Mouse (Mus musculus): ENCODE measurements around the gene Lmna. TPM values are rescaled to one million over a fixed set of nuclear protein-coding genes. Genes with fewer than 3 reads are reported as not detected.

The Lmna gene
- total and polyA plus RNA-seq, 2 experiments: 28.2 to 44.7 TPM

GRCm38 (mm10) chr3:88464425-88464824 lies 45.3 kb downstream of the Lmna start:
- TF ChIP-seq CTCF (IDR thresholded peaks at IDR 0.05; ENCODE audit: low read depth, low read length): no peak
- no peak for TF ChIP-seq POLR2A (IDR thresholded peaks at IDR 0.05; ENCODE audit: extremely low read depth, insufficient read depth, low read length)
- Histone ChIP-seq H3K27me3 (ENCODE audit: control insufficient read depth, insufficient read depth, low read length) (no peaks in the 10 kb centered on the region), H3K9ac (ENCODE audit: low read depth, low read length) (no peak overlapping the region), H3K27ac (replicated peaks; ENCODE audit: insufficient read depth, low read depth, low read length) (peak overlapping the region; percentile 43; the same call in 1 of the 2 replicates), H3K4me3 (ENCODE audit: insufficient read depth, low read depth, low read length) (no peak overlapping the region), H3K79me2 (ENCODE audit: control insufficient read depth, insufficient read depth, low read length) (no peaks in the 10 kb centered on the region), H3K4me1 (ENCODE audit: control insufficient read depth, insufficient read depth, low read length) (peaks cover 8% of the 10 kb centered on the region), H3K36me3 (ENCODE audit: control insufficient read depth, insufficient read depth, low read length) (no peaks in the 10 kb centered on the region)
- DNase-seq (ENCODE audit: extremely low read depth, low read depth, low spot score): no peak
- WGBS: 48% methylated on average over 3 of the region's 3 CpGs

DNA sequence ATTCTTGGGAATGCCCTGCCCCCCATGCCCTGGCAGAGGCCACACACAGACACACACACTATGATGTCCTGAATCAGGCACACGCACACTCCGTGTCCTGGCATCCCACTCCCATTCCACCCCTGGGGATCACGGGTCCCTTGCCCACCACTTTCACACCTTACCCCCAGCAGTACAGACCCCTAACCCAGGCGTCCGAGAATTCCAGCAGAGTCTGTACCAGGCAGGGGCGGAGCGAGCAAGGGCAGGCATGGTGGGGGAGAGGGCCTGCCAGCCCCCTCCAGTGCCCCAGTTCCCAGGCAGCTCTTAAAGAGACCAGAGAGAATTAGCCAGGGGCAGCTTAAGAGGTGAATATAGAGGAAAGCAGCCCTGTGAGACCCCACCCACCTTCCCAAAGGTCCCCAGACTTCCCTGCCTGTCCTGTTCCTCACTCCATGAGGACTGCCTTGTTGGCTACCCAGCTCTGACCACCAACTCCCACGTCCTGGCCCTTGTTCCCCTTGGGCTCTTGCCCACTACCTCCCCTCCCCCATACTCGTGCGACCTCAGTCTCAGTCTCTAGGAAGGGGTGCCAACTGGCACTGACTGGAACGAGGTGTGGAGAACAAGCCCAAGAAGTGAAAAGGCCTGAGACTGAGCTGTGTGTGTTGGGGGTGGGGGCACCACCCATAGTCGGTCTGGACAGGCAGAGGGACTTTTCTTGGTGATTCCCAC lies 48.6 kb downstream of the Lmna start, which contains the start of gene Sema4a:
Sema4a (minus strand) TSS at position 200 of the 714 bp plus-strand sequence.
- no peaks in the 10 kb centered on the region for H3K36me3 ChIP-seq (ENCODE audit: control insufficient read depth, insufficient read depth, low read length)
- DNase-seq (ENCODE audit: extremely low read depth, low read depth, low spot score): no peak
- H3K79me2 ChIP-seq (ENCODE audit: control insufficient read depth, insufficient read depth, low read length): no peaks in the 10 kb centered on the region
- H3K27ac ChIP-seq (replicated peaks; ENCODE audit: insufficient read depth, low read depth, low read length): no peak within 1 kb of the TSS
- H3K27me3 ChIP-seq (ENCODE audit: control insufficient read depth, insufficient read depth, low read length): no peaks in the 10 kb centered on the region
- H3K4me3 ChIP-seq (ENCODE audit: insufficient read depth, low read depth, low read length): no peak within 1 kb of the TSS
- peaks cover 15% of the 10 kb centered on the region for H3K4me1 ChIP-seq (ENCODE audit: control insufficient read depth, insufficient read depth, low read length)
- WGBS: 63% methylated on average over 12 of the region's 12 CpGs
- TF ChIP-seq POLR2A (IDR thresholded peaks at IDR 0.05; ENCODE audit: extremely low read depth, insufficient read depth, low read length) (no peak), CTCF (IDR thresholded peaks at IDR 0.05; ENCODE audit: low read depth, low read length) (no peak)
- no peak within 1 kb of the TSS for H3K9ac ChIP-seq (ENCODE audit: low read depth, low read length)

DNA sequence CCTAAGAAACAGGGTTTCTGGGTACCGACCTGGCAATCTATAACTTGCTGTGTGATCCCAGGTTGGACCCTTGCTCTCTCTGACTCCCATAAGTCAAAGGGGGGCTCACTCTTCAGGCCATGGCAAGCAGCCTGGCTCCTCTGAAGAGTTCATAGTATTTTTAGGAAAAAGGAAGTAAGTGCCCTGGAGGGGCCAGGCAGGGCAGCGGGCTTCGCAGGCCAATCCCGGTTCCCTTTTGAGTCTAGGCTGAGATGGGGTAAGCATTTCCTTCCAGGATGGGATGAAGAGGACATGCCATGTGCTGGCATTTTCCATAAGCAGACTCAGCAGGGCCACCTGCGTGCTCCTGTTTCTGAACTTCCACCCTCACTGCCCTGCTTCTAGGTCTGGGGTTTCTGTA lies 49.7 kb downstream of the Lmna start:
- Histone ChIP-seq H3K27me3 (ENCODE audit: control insufficient read depth, insufficient read depth, low read length) (no peaks in the 10 kb centered on the region), H3K4me3 (ENCODE audit: insufficient read depth, low read depth, low read length) (no peak overlapping the region), H3K36me3 (ENCODE audit: control insufficient read depth, insufficient read depth, low read length) (no peaks in the 10 kb centered on the region), H3K4me1 (ENCODE audit: control insufficient read depth, insufficient read depth, low read length) (peaks cover 15% of the 10 kb centered on the region), H3K9ac (ENCODE audit: low read depth, low read length) (no peak overlapping the region), H3K27ac (replicated peaks; ENCODE audit: insufficient read depth, low read depth, low read length) (no peak overlapping the region), H3K79me2 (ENCODE audit: control insufficient read depth, insufficient read depth, low read length) (peaks cover 5% of the 10 kb centered on the region; the same call in 1 of the 2 replicates)
- TF ChIP-seq POLR2A (IDR thresholded peaks at IDR 0.05; ENCODE audit: extremely low read depth, insufficient read depth, low read length) (no peak), CTCF (IDR thresholded peaks at IDR 0.05; ENCODE audit: low read depth, low read length) (no peak)
- no peak for DNase-seq (ENCODE audit: extremely low read depth, low read depth, low spot score)
- 79% methylated on average over 5 of the region's 5 CpGs for WGBS

DNA sequence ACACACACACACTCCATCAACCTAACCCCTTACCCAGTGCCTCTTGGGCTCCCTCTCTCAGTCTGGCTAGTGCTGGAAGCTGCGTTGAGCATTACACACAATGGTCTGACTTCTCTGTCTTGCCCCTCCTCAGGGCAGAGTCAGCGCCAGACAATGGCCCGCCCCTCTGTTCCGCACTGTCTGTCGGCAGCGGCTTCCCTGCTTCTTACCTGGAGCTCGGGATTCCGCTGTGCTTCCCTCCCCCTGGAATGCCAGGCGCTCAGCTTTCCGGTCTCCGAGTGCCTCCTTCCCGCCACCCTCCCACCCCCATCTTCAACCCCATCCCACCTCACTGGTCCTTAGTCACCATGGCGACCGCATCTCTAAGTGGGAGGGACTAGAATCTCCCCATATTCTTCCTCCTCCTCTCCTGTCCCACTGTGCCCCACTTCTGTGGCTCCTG lies 51.0 kb downstream of the Lmna start:
- no peak overlapping the region for H3K9ac ChIP-seq (ENCODE audit: low read depth, low read length)
- peaks cover 15% of the 10 kb centered on the region; the same call in 1 of the 2 replicates for H3K79me2 ChIP-seq (ENCODE audit: control insufficient read depth, insufficient read depth, low read length)
- no peak overlapping the region for H3K4me3 ChIP-seq (ENCODE audit: insufficient read depth, low read depth, low read length)
- WGBS: 37% methylated on average over 14 of the region's 14 CpGs
- no peak for TF ChIP-seq CTCF (IDR thresholded peaks at IDR 0.05; ENCODE audit: low read depth, low read length)
- TF ChIP-seq POLR2A (IDR thresholded peaks at IDR 0.05; ENCODE audit: extremely low read depth, insufficient read depth, low read length): no peak
- H3K27me3 ChIP-seq (ENCODE audit: control insufficient read depth, insufficient read depth, low read length): no peaks in the 10 kb centered on the region
- H3K27ac ChIP-seq (replicated peaks; ENCODE audit: insufficient read depth, low read depth, low read length): no peak overlapping the region
- H3K4me1 ChIP-seq (ENCODE audit: control insufficient read depth, insufficient read depth, low read length): peaks cover 14% of the 10 kb centered on the region
- no peak for DNase-seq (ENCODE audit: extremely low read depth, low read depth, low spot score)
- no peaks in the 10 kb centered on the region for H3K36me3 ChIP-seq (ENCODE audit: control insufficient read depth, insufficient read depth, low read length)

DNA sequence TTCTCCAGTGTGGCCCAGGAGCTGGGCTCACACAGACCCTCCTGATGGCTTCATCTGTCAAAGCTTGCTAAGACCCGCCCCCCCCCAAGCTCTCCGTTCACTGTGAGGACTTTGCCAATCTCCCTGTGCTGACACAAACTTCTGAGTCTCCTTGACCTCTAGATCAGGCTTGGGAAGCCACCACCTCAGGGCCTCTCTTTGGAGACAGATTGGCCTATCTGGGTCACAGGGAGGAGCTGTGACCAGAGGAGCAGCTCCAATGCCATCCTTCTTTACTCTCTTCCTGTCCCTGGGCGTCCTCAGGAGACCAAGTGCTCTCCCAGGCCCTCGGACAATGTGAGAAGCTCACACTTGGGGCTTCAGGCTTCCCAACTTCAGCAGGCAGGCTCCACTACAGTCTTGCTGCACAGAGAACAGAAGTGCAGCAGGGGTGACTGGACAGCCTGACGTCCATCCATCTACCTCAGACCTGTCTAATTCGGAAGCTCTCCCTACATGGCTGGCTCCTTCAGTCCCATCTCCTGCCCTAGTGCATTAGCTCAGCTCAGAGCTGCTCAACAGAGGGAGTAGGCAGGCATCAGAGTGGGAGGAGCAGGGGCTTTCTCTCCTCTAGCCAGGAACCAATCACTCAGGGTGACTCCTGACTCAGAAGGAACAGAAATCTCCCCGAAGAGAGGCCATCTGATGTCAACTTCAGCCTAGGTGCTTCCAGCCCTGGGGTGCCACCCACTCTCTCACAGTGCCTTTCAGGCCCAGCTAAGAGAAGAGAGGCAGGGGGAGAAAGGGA lies 52.8 kb downstream of the Lmna start:
- whole genome bisulfite sequencing: 38% methylated on average over 7 of the region's 7 CpGs

More for the DNA sequence above, 52.8 kb downstream of the Lmna start:
- peaks cover 14% of the 10 kb centered on the region for H3K4me1 ChIP-seq (ENCODE audit: control insufficient read depth, insufficient read depth, low read length)
- H3K36me3 ChIP-seq (ENCODE audit: control insufficient read depth, insufficient read depth, low read length): peaks cover 9% of the 10 kb centered on the region
- TF ChIP-seq CTCF (IDR thresholded peaks at IDR 0.05; ENCODE audit: low read depth, low read length) (no peak), POLR2A (IDR thresholded peaks at IDR 0.05; ENCODE audit: extremely low read depth, insufficient read depth, low read length) (no peak)
- peaks cover 18% of the 10 kb centered on the region; the same call in 1 of the 2 replicates for H3K79me2 ChIP-seq (ENCODE audit: control insufficient read depth, insufficient read depth, low read length)
- peak overlapping the region; percentile 92 for H3K27ac ChIP-seq (replicated peaks; ENCODE audit: insufficient read depth, low read depth, low read length)
- DNase-seq (ENCODE audit: extremely low read depth, low read depth, low spot score): no peak
- H3K4me3 ChIP-seq (ENCODE audit: insufficient read depth, low read depth, low read length): no peak overlapping the region
- H3K27me3 ChIP-seq (ENCODE audit: control insufficient read depth, insufficient read depth, low read length): no peaks in the 10 kb centered on the region
- peak overlapping the region; percentile 20; the same call in 1 of the 2 replicates for H3K9ac ChIP-seq (ENCODE audit: low read depth, low read length)

Measured in liver, adult 2 months (tissue).